Mouse (Mus musculus) hindlimb bud, embryonic 11.5 days (tissue): ENCODE results near the gene Kif26b.

ENCODE experiments used
- DNase-seq: peaks from one replicate; pipeline ENCODE4 v3.0.0-alpha.2; 2012; ENCODE audit warnings: low read depth, low spot score; ENCODE audit errors: extremely low spot score

Gene Kif26b

DNA sequence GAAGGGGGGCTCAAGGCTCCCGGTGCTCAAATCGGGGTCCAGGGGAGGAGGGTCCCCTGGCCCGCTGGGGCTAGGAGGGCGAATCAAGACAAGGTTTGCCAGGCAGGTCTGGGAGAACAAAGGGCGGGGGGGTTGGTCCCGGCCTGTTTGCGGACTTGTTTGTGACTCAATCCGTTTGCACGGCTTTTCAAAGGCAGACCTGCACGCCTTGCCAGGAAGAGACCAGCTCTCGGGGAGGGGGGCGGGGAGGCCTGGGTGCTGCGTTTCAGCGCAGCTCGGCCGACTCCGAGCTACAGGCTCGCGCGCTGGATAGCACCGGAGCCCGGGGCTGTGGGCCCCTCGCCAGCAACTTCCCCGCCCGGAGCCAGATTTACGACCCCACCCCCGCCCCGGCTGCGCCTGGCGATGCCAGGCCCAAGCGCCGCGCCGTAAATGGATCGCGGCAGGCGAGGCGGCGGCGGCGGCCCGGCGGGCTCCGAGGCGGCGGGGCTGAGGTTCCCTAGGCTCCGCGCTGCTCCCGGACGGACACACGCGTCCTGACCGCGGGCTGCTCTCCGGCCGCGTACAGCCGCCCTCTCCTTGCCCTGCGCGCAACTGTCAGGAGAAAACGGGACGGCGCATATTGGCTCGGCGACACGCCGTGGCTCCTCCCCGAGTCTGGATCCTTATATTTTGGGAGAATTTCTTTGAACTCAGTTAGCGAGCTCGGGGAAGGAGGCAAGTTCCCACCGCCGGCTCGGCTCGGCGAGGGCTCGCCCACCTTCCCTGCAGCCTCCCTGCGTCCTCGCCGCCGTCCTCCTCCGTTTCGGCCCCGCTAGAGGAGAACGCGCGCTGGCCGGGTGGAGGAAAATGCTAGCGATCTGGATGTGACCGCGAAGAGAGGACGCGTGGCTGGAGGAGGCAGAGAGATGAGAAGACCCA, at the start of gene Kif26b:
Kif26b (plus strand) TSS at position 695 of the 921 bp plus-strand sequence.
- DNase-seq = no peak

DNA sequence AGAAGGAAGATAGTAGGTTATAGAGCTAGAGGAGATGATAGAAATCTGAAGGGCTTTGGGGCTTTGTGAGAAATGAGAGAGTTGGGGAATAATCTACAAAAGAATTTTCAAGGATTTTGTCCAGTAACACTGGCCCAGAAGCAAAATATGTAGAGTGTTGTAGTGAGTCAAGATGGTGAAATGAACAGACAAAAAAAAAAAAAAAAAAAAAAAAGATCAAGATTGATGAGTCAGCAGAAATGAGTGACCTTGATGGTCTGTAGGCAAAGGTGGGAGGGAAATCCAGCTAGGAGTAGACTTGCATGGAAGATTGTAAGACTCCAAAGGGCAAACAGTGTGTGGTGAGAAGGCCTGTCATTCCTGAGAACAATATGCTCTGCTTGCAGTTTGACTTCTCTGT, 45.1 kb upstream of the Kif26b start:
- DNase-seq = no peak

DNA sequence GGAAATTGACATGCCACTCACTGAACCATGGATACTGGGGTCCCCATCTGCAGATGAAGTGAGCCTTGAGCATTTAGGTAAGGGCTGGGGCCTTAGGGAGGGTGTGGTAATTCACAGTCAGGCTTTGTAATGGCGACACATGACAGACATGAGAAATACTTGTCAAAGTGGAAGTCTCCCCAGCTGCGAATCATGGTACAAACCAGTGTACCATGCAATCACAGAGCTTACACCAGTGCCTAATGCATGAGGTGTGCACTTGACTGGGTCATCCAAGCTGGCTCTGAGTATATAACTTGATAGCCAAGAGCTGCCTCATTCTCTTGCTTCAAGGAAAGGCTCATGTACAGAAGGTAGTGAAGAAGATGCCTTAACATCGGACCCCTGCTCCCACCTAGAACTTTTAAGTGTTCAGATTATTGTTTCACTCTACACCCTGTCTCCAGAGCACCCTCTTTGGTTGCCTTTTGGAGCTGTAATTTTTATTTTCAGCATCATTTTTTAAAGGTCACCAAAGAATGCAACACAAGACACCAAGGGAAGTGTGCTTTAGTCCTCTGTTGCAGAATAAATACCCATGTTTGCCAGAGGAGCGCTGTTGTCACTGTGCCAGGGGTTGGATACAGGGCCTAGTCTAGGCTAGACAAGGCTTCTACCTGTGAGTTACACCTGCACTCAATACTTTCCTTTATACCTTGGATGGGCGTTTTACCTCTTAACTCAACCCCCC, 43.6 kb upstream of the Kif26b start:
- DNase-seq = no peak

DNA sequence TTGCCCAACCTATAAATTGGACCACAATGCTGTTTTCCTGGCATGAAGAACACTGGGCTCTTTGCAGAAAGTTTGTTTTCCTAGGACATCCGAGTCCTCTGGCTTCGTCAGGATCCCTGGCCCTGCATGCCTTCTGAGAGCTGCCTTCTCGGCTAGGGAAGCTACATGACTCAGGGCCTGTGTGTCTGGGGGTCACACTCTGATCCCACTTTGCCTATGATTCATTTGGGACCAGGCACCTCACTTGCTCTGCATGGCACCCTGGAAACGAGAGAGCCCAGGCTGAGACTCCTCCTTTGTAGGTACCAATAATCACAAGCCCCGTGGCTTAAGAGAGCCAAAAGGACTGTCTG, 43.1 kb upstream of the Kif26b start:
- no peak for DNase-seq

GRCm38 (mm10) chr1:178486828-178487227, 42.1 kb upstream of the Kif26b start:
- no peak for DNase-seq

DNA sequence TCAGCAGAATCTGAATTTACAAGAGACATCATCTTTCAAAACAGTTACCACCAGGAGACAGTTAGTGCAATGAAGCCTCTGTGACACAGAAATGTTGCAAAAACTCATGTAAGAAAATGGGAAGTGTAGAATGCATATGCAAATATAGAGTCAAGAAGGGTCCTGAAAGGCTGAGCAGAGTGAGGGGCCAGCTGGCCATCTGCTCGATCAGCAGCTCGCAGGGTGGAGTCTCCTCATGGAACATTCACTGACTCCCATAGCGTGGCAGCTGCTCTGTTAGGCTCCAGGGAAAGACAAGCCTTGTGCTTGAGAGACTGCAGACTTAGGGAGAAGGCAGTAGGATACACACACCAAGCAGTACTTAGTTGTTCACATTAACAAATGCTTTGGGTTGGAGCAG, 39.8 kb upstream of the Kif26b start:
- DNase-seq = no peak

DNA sequence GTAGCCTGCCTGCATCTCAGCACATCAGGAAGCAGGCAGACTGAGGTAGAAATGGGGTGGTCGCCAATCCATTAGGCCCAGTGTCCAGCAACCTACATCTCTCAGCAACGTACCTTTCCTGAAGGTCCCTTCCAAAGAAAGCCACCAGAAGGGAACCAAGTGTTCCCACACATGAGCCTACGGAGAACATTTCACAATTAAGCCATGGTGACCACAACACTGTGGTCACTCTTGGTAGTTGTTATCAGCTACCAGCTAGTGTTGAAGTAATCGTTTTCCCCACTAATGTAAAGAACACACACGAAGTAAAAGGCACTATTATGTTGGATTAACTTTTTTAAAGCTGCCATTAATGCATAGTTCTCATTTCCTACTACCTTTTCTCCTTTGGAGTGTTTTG, 37.2 kb upstream of the Kif26b start:
- no peak for DNase-seq

DNA sequence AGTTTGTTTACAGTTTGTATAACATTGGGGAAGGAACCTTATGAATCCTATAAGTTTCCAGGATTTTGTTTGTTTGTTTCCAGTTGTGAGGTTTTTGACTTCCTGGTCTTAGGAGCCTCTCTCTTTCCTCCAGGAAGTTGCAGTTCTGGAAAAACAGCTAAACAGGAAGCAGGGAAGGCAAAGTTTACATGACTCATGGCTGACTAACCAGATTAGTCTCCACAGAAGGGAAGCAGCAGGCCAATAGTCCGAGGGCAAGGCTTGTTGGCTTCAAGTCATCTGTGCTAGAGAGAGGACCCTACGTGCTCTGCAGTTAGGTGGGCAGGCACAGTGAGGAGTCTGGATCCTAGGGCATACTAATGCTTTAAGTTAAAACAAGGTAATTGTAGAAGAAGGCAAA, 36.4 kb upstream of the Kif26b start:
- DNase-seq = no peak

DNA sequence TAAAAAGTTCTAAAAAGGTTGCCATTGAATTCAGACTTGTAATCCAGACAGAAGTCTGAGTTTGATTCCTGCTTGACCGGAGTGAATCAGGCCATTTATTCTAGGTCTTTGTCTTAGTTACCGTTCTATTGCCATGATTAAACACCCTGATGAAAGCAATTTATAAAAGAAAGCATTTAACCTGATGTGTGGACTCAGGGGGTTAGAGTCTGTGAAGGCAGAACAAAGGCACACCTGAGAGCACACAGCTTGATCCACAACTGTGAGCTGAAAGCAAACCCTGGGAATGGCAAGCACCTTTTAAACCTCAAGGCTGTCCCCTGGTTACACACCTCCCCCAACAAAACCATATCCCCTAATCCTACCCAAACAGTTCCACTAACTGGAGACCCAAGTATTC, 32.7 kb upstream of the Kif26b start:
- no peak for DNase-seq

DNA sequence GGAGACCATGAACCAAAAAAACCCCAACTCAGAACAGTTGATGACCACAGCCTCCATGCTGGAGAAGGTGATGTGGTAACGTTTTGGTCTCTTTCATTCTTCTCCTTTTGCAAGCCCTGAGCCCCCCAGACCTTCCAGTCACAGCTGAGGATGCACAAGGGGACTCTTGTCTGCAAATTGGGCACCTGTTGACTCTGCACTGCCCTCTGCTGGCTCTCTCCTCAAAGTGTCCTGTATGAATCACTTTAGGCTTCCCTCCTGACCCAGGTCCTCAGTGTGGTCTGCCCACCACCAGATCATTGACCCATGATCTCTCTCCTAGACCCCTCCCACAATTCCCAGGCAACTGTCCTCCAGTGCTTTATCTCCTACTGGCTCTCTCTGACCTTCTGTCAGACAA, 32.1 kb upstream of the Kif26b start:
- no peak for DNase-seq

GRCm38 (mm10) chr1:178506938-178507337, 22.0 kb upstream of the Kif26b start:
- DNase-seq = no peak

DNA sequence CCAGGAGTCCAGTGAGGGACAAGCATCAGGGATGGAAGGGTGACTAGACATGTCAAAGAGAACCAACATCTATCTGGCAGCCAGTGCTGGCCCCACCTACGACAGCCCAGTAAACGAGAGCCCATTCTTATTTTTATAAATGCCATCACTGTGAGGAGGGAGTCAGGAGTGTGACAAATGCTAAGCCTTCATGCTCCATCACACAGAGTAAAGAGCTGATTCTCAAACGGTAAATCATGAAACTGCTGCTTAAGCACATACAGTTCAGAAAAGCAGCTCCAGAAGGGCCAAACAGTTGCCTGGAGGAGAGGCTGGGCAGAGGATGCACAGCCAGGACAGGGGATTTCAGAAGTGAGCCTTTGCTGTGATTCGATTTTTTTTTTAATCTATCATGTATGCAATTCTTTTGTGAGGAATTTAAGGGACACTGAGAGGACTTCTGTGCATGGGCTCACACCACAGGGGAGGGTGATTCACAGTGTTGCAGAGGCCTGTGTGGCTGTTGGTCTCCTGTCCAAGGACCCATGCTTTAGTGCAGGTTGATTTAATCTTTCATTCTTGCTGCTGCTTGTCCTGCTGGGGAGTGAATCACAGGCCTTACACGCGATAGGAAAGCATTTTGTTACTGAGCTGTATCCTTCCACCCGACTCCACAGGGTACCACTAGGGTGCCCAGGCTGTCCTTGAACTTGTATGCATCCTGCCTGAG, 16.4 kb upstream of the Kif26b start:
- DNase-seq = no peak

GRCm38 (mm10) chr1:178513954-178514353, 15.0 kb upstream of the Kif26b start:
- DNase-seq = no peak

DNA sequence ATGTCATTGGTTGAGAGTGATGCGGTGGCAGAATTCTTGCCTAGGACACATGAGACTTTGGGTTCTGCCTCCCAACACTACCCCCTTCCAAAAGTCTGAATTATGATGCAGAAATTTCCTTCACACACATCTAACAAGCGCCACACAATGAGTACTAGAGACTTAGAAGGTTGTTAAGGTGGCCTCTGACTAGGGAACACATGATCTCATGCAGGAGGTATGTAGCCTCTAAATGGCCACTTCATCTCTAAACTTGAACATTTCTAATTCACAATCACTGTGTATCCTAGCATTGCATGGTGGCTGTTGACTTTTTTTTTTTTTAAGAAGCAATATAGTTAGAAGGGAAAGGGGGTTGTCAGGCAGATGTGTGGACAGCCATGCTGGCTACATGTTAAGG, 13.1 kb upstream of the Kif26b start:
- no peak for DNase-seq

GRCm38 (mm10) chr1:178522389-178522788, 6.5 kb upstream of the Kif26b start:
- no peak for DNase-seq

- DNase-seq = no peak
These were observed 5.8 kb upstream of the Kif26b start for GRCm38 (mm10) chr1:178523152-178523551.

DNA sequence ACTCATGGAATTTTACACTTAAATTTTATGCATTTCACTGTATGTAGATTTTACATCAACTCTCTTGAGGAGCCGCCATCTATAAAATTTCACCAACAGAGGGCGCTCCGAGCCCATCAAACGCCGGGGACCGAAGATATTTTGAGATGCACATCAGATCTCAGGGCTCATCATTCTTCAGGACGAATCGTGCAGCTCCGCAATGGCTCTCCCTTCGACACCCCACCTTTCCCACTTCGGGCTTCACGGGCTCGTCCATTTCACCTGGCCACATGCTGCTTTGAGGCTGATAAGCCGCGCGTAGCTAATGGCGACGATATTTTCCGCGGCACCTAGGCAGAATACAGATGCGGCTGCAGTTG, 1.8 kb upstream of the Kif26b start:
- DNase-seq = no peak

- no peak for DNase-seq
These were observed 1.2 kb upstream of the Kif26b start for GRCm38 (mm10) chr1:178527547-178528361.

DNA sequence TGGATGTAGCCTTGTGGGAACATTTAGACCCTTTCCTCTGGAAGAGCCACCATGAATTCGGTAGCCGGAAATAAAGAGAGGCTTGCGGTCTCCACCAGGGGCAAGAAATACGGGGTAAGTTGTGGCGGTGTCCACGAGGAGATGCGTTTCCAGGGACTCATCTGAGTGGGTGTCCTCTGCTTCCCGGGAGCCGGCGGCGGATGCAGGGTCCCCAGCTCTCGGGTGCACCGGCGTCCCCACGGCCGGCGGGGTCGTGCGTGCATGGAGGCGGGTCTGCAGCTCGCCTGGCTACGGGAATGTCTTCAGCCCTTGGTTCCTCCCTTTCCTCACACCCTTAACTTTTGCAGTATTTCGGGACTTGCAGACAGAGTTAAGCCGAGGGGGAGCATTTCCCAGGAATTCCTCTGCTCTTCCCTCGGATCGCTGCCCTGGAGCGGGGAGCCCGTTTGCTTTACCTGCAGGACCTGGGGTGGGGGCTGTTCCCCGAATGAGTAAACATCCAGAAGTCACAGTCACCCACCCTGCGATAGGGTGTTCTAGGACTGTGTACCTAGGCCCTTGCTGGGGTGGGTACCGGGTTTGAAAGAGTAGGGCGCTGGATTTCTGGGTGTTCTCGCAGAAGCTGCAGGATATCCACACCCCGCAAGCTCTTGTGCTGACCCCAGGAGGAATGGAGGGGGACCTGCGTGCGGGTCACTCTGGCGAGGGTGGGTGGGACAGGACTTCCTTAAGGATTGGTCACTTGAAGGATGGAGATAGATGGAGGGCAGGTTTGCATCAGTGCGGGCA, 781 bp downstream of the Kif26b start:
- no peak for DNase-seq
